Mouse (Mus musculus) lung, adult 2 months (tissue): Measurements from ENCODE around the gene Dcun1d2. TPM values are rescaled to one million over a fixed set of nuclear protein-coding genes. Genes with fewer than 3 reads are reported as not detected.

Experiments used
- DNase-seq: peaks from one replicate; pipeline ENCODE4 v3.0.0; 2022
- H3K4me1 ChIP-seq: fragments of 200-500 bp; 2 replicates; pipeline ENCODE4 v1.6.1; 2011; ENCODE audit warnings: low read length; ENCODE audit not compliant: control insufficient read depth, insufficient read depth
- H3K4me3 ChIP-seq: fragments of 200-500 bp; replicated peaks from 2 replicates; pipeline ENCODE3; 2011; ENCODE audit warnings: low read depth, mild to moderate bottlenecking, control low read depth, low read length; ENCODE audit errors: extremely low read depth
- CTCF ChIP-seq: fragments of 200-500 bp; IDR thresholded peaks from 2 replicates; pipeline ENCODE4 v1.5.1; 2011; ENCODE audit warnings: mild to moderate bottlenecking, low read length, control low read depth; ENCODE audit not compliant: insufficient read depth
- POLR2A ChIP-seq: fragments of 200-500 bp; IDR thresholded peaks from 2 replicates; pipeline ENCODE4 v1.6.1; 2011; ENCODE audit warnings: low read depth, mild to moderate bottlenecking, control low read depth, low read length, borderline replicate concordance; ENCODE audit errors: extremely low read depth
- WGBS: fragments of 180-500 bp; shearing (Covaris S2); methylation state at CpG from one replicate; pipeline ENCODE4 v1.1.7; 2018; 5-methylcytosine and 5-hydroxymethylcytosine counted together
- polyA plus RNA-seq: library from polyadenylated mRNA; depleted of rRNA; stranded (reverse); fragments of >200 nt; gene quantifications from 2 replicates; pipeline ENCODE4 v1.2.3, GENCODE M21; 2012

Gene Dcun1d2
- polyA plus RNA-seq, 1 experiment = 23.3 TPM

GRCm38 (mm10) chr8:13234803-13235202 is 53.1 kb downstream of the Dcun1d2 start:
- DNase-seq = no peak
- WGBS = 86% methylated on average over 13 of the region's 13 CpGs
- TF ChIP-seq POLR2A (no peak), CTCF (no peak)
- Histone ChIP-seq H3K4me1 (no peaks in the 10 kb centered on the region), H3K4me3 (no peak overlapping the region)

GRCm38 (mm10) chr8:13230471-13230870 is 57.5 kb downstream of the Dcun1d2 start:
- no peak overlapping the region for H3K4me3 ChIP-seq
- TF ChIP-seq CTCF (no peak), POLR2A (no peak)
- WGBS = 72% methylated on average over 4 of the region's 4 CpGs
- H3K4me1 ChIP-seq = no peaks in the 10 kb centered on the region
- no peak for DNase-seq

GRCm38 (mm10) chr8:13229802-13230201 is 58.1 kb downstream of the Dcun1d2 start:
- Histone ChIP-seq H3K4me3 (no peak overlapping the region), H3K4me1 (no peaks in the 10 kb centered on the region)
- TF ChIP-seq POLR2A (no peak), CTCF (no peak)
- 79% methylated on average over 12 of the region's 12 CpGs for WGBS
- DNase-seq = no peak

- no peaks in the 10 kb centered on the region for H3K4me1 ChIP-seq
- TF ChIP-seq POLR2A (no peak), CTCF (no peak)
- WGBS = 50% methylated on average over 9 of the region's 9 CpGs
- no peak for DNase-seq
- H3K4me3 ChIP-seq = no peak overlapping the region
Observed at GRCm38 (mm10) chr8:13228923-13229610, 58.9 kb downstream of the Dcun1d2 start.

DNA sequence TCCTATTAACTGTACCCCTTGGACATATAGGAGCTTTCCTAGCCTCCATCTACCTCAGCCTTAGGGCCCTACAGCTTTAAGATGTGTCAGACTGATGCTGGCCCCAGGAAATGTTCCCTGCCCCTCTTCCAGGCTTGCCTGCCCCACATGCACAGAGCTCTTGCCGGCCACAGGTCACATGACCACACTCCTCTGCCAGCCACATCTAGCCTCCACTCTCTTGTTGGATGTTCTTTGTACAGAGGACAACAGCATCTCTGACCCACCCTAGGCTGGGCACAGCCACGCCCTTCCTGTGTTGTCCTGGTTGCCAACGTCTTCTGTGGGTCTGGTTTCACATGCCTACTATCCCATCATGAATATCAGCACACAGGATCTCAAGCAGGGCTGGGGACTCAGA is 60.7 kb downstream of the Dcun1d2 start:
- no peak for DNase-seq
- WGBS = 39% methylated on average over 3 of the region's 3 CpGs
- TF ChIP-seq CTCF (no peak), POLR2A (no peak)

GRCm38 (mm10) chr8:13226288-13226687 is 61.6 kb downstream of the Dcun1d2 start:
- no peak for DNase-seq
- WGBS = 65% methylated on average over 6 of the region's 6 CpGs
- Histone ChIP-seq H3K4me3 (no peak overlapping the region), H3K4me1 (no peaks in the 10 kb centered on the region)
- TF ChIP-seq CTCF (no peak), POLR2A (no peak)

More for the DNA sequence above, 60.7 kb downstream of the Dcun1d2 start:
- Histone ChIP-seq H3K4me3 (no peak overlapping the region), H3K4me1 (no peaks in the 10 kb centered on the region)

DNA sequence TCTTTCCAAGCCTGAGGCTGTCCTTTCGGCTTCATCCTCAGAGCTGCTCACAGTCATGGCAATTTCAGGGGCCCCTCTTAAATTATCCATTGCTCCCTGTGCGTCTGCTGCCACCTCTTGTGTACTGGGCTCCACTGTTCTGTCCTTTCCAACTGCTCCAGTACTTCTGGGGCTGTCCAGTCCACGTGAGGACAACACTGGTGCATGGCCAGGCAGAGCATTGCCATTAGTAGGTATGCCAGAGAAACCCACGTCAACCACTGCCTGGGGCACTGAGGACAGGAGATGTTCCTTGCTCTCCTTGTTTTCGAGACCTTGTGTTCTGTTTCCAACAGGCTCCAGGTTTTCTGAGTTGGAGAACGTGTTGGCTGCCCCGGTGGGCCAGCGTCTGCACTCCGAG is 63.5 kb downstream of the Dcun1d2 start:
- TF ChIP-seq CTCF (no peak), POLR2A (no peak)
- no peak overlapping the region for H3K4me3 ChIP-seq
- DNase-seq = no peak
- WGBS = 76% methylated on average over 9 of the region's 9 CpGs
- H3K4me1 ChIP-seq = no peaks in the 10 kb centered on the region

- 79% methylated on average over 4 of the region's 4 CpGs for WGBS
- H3K4me1 ChIP-seq = peaks cover 3% of the 10 kb centered on the region
- no peak for TF ChIP-seq POLR2A
- no peak for TF ChIP-seq CTCF
- H3K4me3 ChIP-seq = no peak overlapping the region
- no peak for DNase-seq
Observed at GRCm38 (mm10) chr8:13218441-13218840, 69.5 kb downstream of the Dcun1d2 start.

DNA sequence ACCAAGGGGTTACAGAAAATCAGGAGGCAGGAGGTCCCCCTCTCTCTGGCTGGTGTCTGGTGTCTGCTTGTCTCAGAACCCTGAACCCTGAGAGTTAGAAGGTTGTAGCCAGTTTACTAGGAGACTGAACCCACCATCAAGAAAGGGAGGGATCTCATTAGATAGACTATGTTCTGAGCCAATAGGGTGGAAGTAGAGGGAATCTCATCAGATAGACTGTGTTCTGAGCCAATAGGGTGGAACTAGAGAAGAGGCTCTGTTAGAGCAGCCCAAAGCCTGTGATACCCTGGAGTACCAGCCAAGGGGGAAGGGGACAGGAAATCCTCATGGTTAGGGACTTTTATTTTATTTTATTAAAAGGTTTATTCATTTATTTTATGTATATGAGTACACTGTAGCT is 69.9 kb downstream of the Dcun1d2 start:
- Histone ChIP-seq H3K4me1 (peaks cover 3% of the 10 kb centered on the region), H3K4me3 (no peak overlapping the region)
- no peak for DNase-seq
- TF ChIP-seq POLR2A (no peak), CTCF (no peak)

DNA sequence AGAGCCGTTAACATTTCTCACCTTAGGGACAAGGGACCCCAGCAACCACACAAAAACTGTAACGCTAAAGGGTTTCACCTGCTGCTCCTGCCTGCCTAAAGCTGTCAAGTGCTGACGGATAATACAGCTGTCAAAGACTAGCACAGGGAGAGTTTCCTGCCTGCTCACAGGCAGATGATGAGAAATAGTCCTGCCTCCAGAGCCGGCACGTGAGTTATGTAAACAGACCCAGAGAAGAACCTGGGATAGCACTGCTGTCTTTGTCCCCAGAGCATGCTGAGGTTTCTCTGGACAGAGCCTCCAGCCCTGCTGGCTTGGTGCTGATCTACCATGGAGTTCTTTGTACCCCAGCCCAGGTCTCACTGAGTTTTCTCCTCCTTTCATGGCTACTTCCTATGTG is 70.8 kb downstream of the Dcun1d2 start:
- no peak for TF ChIP-seq POLR2A
- TF ChIP-seq CTCF = no peak
- DNase-seq = no peak
- 28% methylated on average over 5 of the region's 5 CpGs for WGBS
- Histone ChIP-seq H3K4me3 (no peak overlapping the region), H3K4me1 (peaks cover 3% of the 10 kb centered on the region)
